Mouse (Mus musculus) kidney, adult 2 months (tissue): Measurements from ENCODE around the gene Stambp.

Source experiments
- CTCF ChIP-seq: fragments of 200-500 bp; conservative IDR thresholded peaks from 2 replicates; pipeline ENCODE4 v1.5.1; 2011; ENCODE audit warnings: low read depth, mild to moderate bottlenecking, control low read depth, low read length, moderate library complexity, mixed read lengths; ENCODE audit not compliant: insufficient read depth, insufficient read length
- POLR2A ChIP-seq: fragments of 200-500 bp; IDR thresholded peaks from one replicate; pipeline ENCODE4 v1.6.1; 2011; ENCODE audit warnings: low read depth, low read length, control low read depth

GRCm38 (mm10) chr6:83592051-83592450 is 19.5 kb upstream of the Stambp start:
- TF ChIP-seq CTCF (no peak), POLR2A (no peak)
